Mouse (Mus musculus) lung, postnatal 0 days (tissue): ENCODE results near the gene Kynu.

Experiments used
- CTCF ChIP-seq: IDR thresholded peaks from 2 replicates; pipeline ENCODE4 v1.5.1; 2016; ENCODE audit warnings: antibody characterized with exemption, mild to moderate bottlenecking
- EP300 ChIP-seq: IDR thresholded peaks from 2 replicates; pipeline ENCODE4 v1.6.1; 2016; ENCODE audit warnings: antibody characterized with exemption, mild to moderate bottlenecking, control low read depth

DNA sequence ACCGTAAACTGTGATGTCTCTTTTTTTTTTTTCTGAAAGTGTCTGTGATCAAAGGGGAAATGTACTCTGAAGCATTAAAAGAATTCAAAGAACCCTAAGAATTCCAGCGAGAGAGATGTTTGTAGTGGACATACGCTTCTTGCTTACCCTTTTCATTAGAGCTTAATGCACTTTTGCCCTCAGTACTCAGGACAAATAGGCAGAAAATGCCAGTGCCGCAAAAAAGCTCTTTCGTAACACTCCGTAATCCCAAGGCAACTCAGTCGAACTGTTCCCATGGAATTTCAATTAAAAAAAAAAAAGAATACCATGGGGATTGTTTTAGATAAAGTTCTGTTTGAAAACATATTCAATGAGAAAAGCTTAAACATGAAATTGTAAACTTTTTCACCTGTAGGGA lies 41.3 kb upstream of the Kynu start:
- TF ChIP-seq CTCF (no peak), EP300 (no peak)
